Mouse (Mus musculus) heart, adult 8-10 months (tissue): ENCODE measurements around the gene Myo16. TPM values are rescaled to one million over a fixed set of nuclear protein-coding genes. Genes with fewer than 3 reads are reported as not detected.

ENCODE experiments used
- DNase-seq: peaks from one replicate; pipeline ENCODE4 v3.0.0; 2022; ENCODE audit warnings: low spot score
- total RNA-seq, 4 experiments: library from RNA; stranded (reverse); gene quantifications; 2 replicates each; pipeline ENCODE4 v1.2.4; 2022

The Myo16 gene
- total RNA-seq, 4 experiments from 2014 or later: 0.50 to 4.1 (median 2.6) TPM

DNA sequence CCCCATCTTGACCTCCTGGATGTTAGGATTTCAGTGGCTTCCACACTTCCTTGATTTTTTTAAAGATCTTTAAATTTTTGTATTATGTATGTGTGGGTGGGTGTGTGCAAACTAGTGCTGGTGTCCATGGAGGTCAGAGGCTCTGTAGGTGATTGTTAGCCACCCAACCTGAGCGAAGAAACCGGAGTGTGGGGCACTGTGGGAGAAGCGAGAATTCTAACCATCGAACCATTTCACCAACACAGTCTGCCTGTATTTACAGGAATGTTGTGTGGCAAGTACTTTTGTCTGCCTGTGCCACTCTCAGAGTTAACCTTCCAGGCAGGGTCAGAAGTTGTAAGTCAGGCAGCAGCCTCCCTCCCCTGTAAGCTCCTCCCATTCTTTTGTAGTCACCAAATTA is 22.3 kb downstream of the Myo16 start:
- DNase-seq: no peak

DNA sequence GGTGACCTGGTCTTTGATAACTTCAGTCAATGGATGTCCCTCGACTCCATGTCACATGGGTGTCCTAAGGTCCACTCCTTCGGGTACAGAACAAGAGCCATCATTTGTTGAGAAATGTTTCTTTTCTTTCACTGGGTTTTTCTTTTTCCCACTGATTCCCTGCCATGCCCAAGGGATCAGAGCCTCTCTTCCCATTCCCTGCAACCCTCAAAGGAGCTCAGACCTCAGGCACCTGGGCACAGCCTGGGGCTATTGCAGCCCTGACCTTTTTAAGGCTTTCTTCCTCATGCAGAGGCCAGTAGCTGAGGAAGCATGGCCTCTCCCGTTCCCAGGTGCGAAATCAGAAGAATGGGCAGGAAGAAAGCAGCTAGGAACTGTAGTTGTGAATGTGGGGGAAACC is 23.4 kb downstream of the Myo16 start:
- no peak for DNase-seq

DNA sequence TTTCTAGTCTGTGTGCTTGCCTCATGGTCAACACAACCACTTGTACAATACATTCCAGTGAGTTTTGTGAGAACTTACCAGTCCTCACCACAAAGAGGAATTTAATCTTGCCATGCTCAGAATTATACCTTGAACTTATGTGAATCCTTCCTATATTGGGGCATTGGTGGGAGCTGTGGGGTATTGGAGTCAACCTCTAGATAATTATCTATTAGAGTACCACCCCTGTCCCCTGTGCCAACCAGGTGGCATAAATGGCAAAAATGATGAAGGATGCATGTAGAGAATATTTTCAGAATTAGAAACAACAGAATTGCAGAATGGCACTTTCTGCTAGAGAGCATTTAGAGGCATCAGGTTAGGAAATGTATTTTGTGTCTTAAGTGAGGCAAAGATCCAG is 25.3 kb downstream of the Myo16 start:
- no peak for DNase-seq

DNA sequence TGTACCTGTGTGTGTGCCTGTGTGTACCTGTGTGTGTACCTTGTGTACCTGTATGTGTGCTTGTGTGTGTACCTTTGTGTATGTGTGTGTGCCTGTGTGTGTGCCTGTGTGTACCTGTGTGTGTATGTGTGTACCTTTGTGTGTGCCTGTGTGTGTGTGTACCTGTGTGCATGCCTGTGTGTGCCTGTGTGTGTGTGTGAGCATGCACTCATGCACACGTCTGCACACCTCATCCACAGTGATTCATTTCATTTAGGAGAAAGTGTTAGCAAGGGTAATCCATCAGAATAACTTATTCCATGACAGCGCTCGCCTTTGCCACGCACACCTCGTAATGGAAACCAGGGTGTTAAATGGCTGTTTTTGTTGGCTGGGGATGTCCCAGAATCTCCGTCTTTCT is 36.9 kb downstream of the Myo16 start:
- no peak for DNase-seq

DNA sequence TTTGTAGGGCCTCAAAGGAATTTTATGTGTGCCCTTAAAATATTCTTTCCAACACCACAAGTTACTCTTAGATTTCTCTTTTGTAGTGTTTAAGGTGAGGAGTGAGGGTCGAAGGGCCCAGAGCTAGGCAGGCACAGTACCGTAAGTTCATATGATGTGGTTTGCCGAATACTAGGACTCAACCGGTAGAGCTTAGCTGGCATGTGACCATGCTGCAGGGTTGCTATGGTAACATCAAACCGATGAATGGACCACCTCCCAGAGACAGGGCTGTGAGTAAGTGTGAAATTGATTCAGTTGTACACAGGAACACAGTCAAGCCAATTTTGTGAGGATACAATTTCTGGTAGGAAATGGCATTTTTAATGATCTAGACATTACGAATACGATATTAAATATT is 44.5 kb downstream of the Myo16 start:
- DNase-seq: no peak

DNA sequence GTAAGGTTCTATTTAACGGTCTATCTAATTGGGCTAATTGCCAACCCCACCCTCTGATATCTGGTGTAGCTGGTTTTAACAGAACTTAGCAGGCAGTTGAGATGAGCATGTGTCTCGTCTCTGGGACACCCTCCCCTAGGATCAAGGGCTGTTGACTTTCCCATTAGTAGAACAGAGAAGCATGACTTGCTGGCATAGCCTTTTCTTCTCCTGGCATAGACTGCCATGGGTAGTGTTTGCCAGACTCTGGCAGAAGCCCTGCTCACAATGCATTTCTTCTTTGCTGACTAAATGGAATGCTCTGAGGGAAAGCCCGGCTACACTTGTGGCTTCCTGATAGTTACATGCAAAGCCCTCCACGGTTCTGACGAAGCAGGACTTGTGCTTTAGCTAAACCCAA is 45.6 kb downstream of the Myo16 start:
- DNase-seq: no peak

DNA sequence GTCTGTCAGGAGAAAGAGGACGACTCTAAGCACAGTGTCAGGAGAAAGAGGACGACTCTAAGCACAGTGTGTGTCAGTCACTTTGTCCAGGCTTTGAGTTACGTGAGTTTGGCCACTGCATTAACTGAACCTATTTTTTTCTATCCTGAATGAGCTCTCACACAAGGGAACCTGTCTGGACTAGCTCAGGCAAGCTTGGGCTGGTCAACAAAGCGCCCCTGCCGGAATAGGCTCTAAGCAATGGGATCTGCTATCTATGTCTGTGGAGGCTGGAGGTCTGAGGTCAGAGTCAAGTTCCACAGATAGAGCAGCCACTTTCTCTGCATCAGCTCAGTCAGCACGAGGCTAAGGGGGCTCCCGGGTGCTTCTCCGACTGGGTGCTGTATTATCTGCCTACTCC is 46.3 kb downstream of the Myo16 start:
- DNase-seq: no peak

DNA sequence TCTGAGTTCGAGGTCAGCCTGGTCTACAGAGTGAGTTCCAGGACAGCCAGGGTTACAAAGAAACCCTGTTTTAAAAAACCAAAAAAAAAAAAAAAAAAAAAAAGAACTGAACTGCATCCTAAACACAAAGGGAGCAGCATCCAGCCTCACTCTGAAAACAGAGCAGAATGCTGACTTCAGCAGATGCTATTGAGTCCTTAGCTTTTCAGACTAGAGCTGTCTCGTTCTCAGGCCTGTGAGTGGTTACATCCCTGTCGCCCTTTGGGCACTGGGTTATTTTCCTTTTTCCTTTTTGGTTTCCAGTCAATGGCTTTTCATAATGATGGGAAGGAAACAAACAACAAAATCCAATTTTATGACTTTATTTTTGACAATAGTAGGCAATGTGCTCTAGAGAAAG is 61.3 kb downstream of the Myo16 start:
- DNase-seq: no peak

DNA sequence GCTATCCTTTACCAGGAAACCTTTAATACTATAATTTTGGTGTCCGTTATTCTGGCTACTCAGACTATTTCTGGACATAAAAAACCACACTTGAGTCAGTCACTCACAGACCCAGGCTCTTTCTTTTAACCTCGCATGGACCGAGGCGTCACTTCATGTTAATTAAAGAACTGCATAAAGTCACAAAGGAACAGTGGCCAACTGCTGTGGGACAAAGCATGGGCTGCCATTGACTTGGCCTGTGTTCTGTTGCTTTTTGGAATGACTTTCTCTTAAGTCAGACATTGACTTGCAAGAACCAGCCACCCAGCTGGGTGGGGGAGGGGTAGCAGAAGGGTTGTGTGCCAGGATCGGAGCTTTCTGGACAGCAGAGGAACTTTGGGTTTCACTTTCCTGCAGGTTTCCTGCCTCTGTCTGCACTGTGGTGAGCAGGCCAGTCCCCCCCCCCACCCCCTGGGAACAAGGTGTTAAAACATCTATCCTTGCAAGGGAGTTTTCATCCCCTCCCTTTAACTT is 66.1 kb downstream of the Myo16 start:
- DNase-seq: no peak

DNA sequence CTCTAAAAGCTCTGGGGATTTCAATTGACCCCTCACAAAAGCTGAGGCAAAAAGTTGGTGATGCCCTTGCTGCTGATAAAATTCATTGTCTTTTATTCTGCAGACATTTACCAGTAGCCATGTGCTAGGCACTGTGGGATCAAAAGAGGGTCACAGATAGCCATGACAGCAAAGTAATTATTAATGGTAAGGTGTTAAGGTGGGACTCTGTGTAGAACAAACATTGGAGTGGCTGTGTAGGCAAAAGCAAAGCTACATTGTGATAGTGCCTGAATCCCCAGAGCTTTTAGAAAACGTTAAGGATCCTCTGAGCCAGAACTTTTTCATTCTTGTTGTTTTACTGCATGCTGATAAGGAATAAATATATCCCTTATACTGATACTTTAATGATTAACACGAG is 69.1 kb downstream of the Myo16 start:
- DNase-seq: no peak

DNA sequence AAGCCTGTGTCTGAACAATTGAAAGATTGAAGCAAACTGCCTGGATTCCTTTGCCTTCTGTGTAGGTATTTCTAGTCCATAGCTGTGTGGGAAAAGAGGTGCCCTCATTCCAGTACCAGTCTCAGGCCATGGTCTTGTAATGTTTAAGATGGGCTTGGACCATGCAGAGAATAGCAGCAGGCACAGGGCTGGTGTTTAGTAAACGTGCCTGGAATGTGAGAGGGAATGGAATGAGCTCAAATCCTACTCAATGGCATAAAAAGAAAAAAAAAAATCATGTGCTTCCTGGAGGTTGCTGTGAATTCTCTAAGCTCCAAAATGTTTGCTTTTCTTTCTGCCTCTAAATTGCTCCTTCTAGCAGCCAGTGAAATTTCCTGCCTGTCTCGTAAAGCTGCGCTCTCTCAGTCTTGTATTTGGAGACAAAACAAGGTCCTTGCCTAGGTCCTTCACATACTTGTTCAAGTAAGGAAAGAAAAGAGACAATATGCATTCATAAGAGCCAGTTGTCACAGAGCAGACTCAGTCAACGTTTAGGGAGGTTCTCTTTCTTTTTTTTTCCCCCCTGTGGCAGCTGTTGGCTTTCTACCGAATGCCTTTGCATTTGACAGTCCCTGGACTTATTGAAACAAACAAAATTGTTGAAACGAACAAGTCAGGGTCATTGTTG is 70.0 kb downstream of the Myo16 start:
- DNase-seq: no peak

DNA sequence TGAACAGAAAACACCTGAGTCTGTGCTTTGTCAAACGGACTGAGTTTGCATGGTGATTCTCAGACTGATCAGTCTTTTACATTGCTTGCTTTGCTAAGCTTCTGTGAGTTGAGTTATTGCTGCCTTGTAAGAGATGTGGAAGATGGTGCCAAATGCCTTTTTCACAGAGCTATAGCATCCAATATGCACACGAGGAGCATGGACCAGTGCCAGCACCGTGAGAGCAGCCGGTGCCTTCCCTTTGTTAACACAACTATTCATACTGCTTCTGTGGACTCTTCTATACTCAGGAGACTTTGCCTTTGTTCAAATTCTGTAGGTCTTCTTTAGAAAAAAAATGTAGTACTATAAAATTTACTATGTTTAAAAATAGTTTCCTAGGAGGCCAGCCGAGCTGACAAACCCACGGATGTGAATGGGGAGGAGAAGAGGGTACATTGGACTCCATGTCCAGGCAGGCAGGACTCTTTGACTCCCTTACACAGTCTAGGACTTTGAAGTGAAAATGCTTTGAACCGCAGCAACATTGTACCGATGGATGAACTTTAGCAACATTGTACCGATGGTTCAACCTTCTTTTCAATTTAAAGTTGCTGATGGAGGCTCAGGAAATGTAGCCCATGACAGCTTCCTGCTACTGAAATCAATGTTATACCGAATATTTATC is 70.7 kb downstream of the Myo16 start:
- DNase-seq: no peak

DNA sequence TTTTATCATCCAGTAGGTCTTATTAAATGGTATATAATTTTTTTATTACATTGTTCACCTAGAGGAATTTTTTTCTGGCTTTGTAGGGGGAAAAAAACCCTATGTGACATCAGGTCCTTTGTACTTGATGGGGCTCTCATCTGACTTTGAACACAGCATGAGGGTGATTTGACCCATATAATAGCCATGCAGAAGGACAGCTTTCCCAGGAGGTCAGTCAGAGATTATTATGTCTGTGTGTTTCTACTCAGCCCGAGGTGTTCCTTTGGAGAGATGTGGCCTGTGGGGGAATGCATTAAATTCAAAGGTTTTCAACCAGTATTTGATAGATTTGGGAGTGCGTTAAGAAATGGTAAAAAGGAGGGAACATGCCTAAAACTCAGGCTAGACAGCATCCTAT is 71.3 kb downstream of the Myo16 start:
- DNase-seq: no peak

DNA sequence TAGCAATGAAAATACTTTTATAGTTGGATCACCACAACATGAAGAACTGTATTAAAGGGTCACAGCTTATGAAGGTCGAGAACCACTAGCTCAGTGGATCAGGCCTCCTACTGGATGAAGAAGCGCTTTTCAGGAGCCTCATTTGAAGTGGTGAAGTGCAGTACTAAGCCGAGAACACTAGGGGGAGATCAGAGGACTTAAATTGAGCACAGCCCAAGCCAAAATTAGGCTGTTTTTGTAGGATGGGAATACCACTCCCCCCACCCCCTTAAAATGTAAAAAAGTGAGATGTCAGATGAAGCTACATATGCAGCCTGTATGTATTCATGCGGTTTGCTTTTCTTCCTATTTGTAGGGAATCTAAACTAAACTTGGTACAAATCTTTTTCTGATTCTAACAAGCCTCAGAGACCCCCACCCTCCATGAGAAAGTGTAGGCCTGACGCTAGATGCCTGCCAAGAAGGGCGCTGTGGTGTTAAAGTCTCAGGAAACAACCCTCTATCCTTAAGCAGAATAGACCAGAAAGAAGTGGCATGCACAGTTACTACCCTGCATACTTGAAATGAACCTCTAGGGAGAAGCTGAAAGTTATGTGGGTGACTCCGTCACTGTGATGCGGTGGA is 77.1 kb downstream of the Myo16 start:
- DNase-seq: peak; percentile 21

DNA sequence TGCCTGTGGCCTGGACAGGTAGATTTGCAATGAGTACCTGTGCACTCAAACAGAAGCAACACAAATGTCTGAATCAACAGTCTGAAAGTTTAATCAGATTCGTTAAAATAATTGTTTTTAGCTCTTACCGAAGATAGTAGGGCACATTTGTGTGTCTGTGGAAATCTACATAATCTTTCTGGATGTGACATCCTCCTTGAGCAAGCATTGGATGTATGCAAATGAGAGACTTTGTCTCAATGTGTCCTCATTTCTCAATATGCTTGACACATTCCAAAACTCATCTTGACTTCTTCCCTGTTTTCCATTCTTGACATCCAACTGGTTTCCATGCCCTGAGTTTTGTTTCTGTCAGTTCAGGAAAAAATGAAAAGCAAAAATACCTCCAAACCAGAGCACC is 80.8 kb downstream of the Myo16 start:
- no peak for DNase-seq

DNA sequence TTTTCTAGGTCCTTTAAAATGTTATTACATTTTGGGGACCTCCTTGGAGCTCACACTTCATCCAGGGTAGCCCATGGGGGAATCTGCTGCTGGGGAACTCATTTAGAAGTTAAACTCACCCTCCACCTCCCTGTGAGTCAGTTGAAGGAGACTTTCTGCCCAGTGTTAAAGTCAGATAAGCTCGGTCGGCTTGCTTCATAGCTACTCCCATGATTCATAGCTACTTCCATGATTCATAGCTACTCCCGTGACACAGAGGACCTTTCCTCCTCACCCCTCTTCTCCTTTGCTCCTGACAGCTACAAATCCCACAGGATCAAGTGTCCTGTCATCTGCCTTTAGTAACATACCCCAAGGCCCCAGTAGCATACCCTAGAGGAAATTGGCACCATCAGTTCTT is 89.6 kb downstream of the Myo16 start:
- DNase-seq: no peak

DNA sequence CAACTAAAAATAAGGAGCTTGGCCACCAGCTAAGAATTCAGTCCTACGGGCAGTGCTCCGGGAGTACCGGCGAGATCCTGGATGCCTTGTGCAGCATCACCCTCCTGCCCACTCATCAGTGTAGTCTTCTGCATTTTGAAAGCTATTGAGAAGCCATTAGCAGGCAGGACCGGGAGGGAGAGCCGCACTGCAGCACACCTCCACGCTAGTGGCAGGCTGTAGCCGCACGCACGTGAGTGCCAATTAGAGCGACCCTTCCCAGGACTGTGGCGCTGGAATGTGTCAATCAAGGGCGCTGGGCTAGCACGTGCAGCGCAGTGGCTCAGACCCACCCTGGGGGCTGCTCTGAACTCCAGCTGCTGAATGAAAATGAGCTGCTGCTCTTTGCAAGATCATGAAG is 95.4 kb downstream of the Myo16 start:
- DNase-seq: peak; percentile 3

DNA sequence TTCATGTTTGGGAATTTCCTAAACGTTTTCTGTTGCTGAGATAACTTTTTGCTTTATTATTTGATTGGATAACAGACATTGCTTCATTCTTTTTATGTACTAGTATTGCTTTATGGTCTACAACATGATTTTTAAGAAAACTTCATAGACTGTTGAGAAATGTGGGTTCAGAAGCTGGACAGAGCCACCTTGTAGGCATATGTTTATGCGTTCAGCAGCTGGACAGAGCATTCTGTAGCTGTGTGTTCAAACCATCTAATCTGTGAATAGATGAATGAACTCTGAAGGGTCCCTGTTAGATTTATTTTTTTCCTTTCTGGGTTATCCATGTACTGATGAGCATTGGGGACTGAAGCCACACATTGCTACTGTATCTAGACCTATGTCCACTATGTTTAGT is 102.0 kb downstream of the Myo16 start:
- DNase-seq: no peak

DNA sequence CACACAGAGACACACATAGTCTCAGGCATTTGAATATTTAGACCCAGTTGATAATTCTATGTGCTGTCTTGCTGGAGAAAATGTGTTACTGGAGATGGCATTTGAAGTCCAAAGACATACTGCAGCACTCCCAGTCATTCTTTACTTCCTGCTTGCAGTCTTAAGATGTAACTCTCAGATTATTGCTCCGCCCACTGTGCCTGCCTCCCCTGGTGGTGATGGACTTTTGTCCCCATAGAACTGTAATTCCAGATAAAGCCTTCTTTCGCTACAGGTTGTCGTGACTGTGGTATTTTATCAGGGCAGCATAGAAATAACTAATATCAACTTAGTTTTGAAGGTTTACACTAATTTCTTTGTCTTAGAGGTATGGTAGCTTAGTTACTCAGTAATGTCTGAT is 102.9 kb downstream of the Myo16 start:
- no peak for DNase-seq

DNA sequence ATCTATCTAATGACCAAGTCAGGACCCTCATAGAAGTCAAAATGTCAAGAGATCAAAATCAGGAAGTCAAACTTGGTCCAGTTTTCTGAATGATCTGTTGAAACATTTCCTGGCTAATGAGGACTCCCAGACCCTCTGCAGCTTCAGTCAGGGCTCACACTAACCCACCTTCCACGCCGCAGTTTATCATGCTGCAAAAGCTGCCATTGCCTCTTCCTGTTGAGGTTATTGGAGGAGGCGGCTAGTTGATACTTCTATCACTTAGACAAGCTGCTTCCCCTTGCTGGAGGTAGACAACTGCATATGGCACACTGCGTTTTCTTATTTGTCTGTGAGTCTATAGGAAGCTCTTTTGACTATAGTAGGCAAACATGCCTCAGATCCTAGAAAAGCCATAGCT is 116.4 kb downstream of the Myo16 start:
- DNase-seq: no peak

DNA sequence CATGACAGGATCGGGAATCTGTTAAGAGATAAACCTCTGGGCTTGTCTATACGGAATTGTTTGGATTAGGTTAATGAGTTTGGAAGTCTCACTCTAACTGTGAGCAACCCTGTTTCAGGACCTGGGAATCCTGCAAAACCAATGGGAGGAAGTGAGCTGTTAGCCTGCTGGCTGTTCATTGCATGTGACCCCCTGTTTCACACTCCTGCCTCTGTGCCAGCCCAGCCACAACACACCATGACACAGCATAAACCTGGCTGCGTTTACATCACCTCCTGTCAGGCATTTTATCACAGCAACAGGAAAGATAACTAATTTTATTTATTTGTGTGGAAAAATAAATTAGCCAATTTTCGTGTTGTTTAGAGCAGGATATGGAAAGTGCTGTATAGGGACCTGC is 138.9 kb downstream of the Myo16 start:
- no peak for DNase-seq

DNA sequence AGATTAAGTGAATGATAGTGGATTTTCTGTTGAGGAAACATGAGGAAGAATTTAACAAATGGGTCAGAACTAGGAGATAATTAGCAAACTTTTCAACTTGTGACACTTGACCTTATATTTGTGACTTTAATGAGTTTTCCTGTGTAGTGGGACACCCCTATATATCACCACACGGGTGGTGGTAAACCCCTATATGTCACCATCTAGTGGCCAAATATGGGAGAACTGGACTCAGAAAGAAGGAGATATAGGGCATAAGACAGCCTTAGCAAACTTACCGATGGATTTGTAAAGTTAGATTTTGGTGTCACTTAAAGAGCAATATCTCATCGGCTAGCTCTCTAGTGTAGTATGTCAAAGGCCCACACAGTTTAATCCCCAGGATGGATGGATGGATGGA is 147.1 kb downstream of the Myo16 start:
- no peak for DNase-seq

DNA sequence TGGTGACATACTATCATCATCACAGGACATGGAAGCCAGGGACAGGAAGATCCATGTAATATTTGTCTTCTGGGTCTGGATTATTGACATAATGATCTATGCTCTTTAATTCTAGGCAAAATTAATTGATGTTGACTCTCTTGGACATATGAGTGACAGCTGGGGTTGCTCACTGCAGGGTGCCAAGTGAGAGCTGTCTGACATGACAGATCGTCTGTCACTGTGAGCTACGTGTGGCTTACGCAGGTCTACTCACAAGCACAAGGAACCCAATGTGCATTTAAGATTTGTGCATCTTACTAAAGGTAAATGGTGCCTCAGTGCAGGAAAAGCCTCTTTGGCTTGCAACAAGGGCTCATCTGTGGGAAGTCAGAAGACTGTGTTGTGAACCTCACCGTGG is 149.3 kb downstream of the Myo16 start:
- no peak for DNase-seq
